Mouse (Mus musculus) neural tube, embryonic 13.5 days (tissue): ENCODE measurements around the gene Dact2. TPM values are rescaled to one million over a fixed set of nuclear protein-coding genes. Genes with fewer than 3 reads are reported as not detected.

Experiments
- ATAC-seq: fragments of 200-750 bp; cut with Nextera tagmentation; 2 replicates; pipeline ENCODE4 v1.8.0; 2017; ENCODE audit warnings: low read depth, mild to moderate bottlenecking, moderate TSS enrichment, moderate library complexity
- H3K27ac ChIP-seq: fragments of 300-500 bp; sonication (generic); replicated peaks from 2 replicates; pipeline ENCODE4 v1.5.1; 2015; ENCODE audit warnings: moderate library complexity, mild to moderate bottlenecking, inconsistent platforms
- H3K27me3 ChIP-seq: fragments of 300-500 bp; sonication (generic); 2 replicates; pipeline ENCODE4 v1.6.1; 2015; ENCODE audit warnings: mild to moderate bottlenecking, inconsistent platforms
- H3K36me3 ChIP-seq: fragments of 300-500 bp; sonication (generic); 2 replicates; pipeline ENCODE4 v1.6.1; 2015; ENCODE audit warnings: mild to moderate bottlenecking, inconsistent platforms
- H3K4me1 ChIP-seq: fragments of 300-500 bp; sonication (generic); replicated peaks from 2 replicates; pipeline ENCODE4 v1.6.1; 2015; ENCODE audit warnings: inconsistent platforms
- H3K4me2 ChIP-seq: fragments of 300-500 bp; sonication (generic); 2 replicates; pipeline ENCODE4 v1.6.1; 2015; ENCODE audit warnings: inconsistent platforms, mild to moderate bottlenecking, moderate library complexity
- H3K4me3 ChIP-seq: fragments of 300-500 bp; sonication (generic); 2 replicates; pipeline ENCODE4 v1.5.1; 2015; ENCODE audit warnings: mild to moderate bottlenecking, inconsistent platforms
- H3K9ac ChIP-seq: fragments of 300-500 bp; sonication (generic); 2 replicates; pipeline ENCODE4 v1.6.1; 2015; ENCODE audit warnings: moderate library complexity, mild to moderate bottlenecking, inconsistent platforms
- H3K9me3 ChIP-seq: fragments of 300-500 bp; sonication (generic); 2 replicates; pipeline ENCODE4 v1.6.1; 2016; ENCODE audit warnings: inconsistent platforms
- WGBS: fragments of 180-500 bp; shearing (Covaris S2); methylation state at CpG from one replicate; pipeline ENCODE4 v1.1.7; 2015; 5-methylcytosine and 5-hydroxymethylcytosine counted together
- polyA plus RNA-seq: library from polyadenylated mRNA; unstranded; fragments of >200 nt; fragmentation: Nextera tagmentation; extraction: Ambion mirVana; gene quantifications from 2 replicates; pipeline ENCODE4 v1.2.1, GENCODE M21; 2015

The Dact2 gene
- polyA plus RNA-seq, 1 experiment from 2014 or later, result 1.2 TPM

- no peaks in the 10 kb centered on the region for H3K36me3 ChIP-seq
- no peak overlapping the region for H3K4me3 ChIP-seq
- H3K9ac ChIP-seq, result no peak overlapping the region
- no peaks in the 10 kb centered on the region for H3K27me3 ChIP-seq
- 0 out of 2 replicates have a peak, but pooled peaks have one; percentile 5 for ATAC-seq
- WGBS, result 56% methylated on average over 3 of the region's 3 CpGs
- peaks cover 12% of the 10 kb centered on the region for H3K4me1 ChIP-seq
- no peaks in the 10 kb centered on the region for H3K9me3 ChIP-seq
- no peak overlapping the region for H3K4me2 ChIP-seq
- H3K27ac ChIP-seq, result no peak overlapping the region
Observed at GRCm38 (mm10) chr17:14232629-14233028, 28.5 kb upstream of the Dact2 start.

GRCm38 (mm10) chr17:14230698-14231430, 26.8 kb upstream of the Dact2 start:
- Histone ChIP-seq H3K9ac (0 out of 2 replicates have a peak overlapping the region, but pooled peaks have one; percentile 34), H3K27me3 (no peaks in the 10 kb centered on the region), H3K9me3 (no peaks in the 10 kb centered on the region), H3K4me2 (no peak overlapping the region), H3K36me3 (no peaks in the 10 kb centered on the region), H3K4me1 (peaks cover 12% of the 10 kb centered on the region), H3K4me3 (no peak overlapping the region), H3K27ac (no peak overlapping the region)
- WGBS, result 16% methylated on average over 13 of the region's 13 CpGs
- 0 out of 2 replicates have a peak, but pooled peaks have one; percentile 29 for ATAC-seq

GRCm38 (mm10) chr17:14228381-14228780, 24.3 kb upstream of the Dact2 start:
- no peaks in the 10 kb centered on the region for H3K36me3 ChIP-seq
- no peak overlapping the region for H3K27ac ChIP-seq
- no peak overlapping the region for H3K4me2 ChIP-seq
- H3K27me3 ChIP-seq, result no peaks in the 10 kb centered on the region
- WGBS, result 83% methylated on average over 4 of the region's 4 CpGs
- peaks cover 12% of the 10 kb centered on the region for H3K4me1 ChIP-seq
- no peak for ATAC-seq
- no peak overlapping the region for H3K4me3 ChIP-seq
- no peaks in the 10 kb centered on the region for H3K9me3 ChIP-seq
- no peak overlapping the region for H3K9ac ChIP-seq

- Histone ChIP-seq H3K27ac (no peak overlapping the region), H3K9ac (no peak overlapping the region), H3K4me3 (no peak overlapping the region), H3K27me3 (no peaks in the 10 kb centered on the region), H3K4me2 (no peak overlapping the region), H3K9me3 (no peaks in the 10 kb centered on the region), H3K4me1 (peaks cover 12% of the 10 kb centered on the region), H3K36me3 (no peaks in the 10 kb centered on the region)
- WGBS, result 49% methylated on average over 6 of the region's 6 CpGs
- no peak for ATAC-seq
Observed at GRCm38 (mm10) chr17:14227601-14228000, 23.5 kb upstream of the Dact2 start.

GRCm38 (mm10) chr17:14226778-14227177, 22.7 kb upstream of the Dact2 start:
- no peaks in the 10 kb centered on the region for H3K36me3 ChIP-seq
- no peak for ATAC-seq
- no peak overlapping the region for H3K27ac ChIP-seq
- H3K9me3 ChIP-seq, result no peaks in the 10 kb centered on the region
- H3K4me3 ChIP-seq, result no peak overlapping the region
- H3K27me3 ChIP-seq, result no peaks in the 10 kb centered on the region
- 40% methylated on average over 4 of the region's 4 CpGs for WGBS
- H3K4me2 ChIP-seq, result no peak overlapping the region
- peaks cover 12% of the 10 kb centered on the region for H3K4me1 ChIP-seq
- H3K9ac ChIP-seq, result no peak overlapping the region

GRCm38 (mm10) chr17:14225982-14226652, 22.0 kb upstream of the Dact2 start:
- no peak for ATAC-seq

GRCm38 (mm10) chr17:14221893-14222615, 17.9 kb upstream of the Dact2 start:
- Histone ChIP-seq H3K4me1 (no peaks in the 10 kb centered on the region), H3K36me3 (no peaks in the 10 kb centered on the region), H3K27me3 (no peaks in the 10 kb centered on the region), H3K9me3 (no peaks in the 10 kb centered on the region), H3K27ac (no peak overlapping the region), H3K4me3 (no peak overlapping the region), H3K4me2 (no peak overlapping the region), H3K9ac (no peak overlapping the region)
- no peak for ATAC-seq
- 39% methylated on average over 10 of the region's 11 CpGs for WGBS

More at GRCm38 (mm10) chr17:14225982-14226652, 22.0 kb upstream of the Dact2 start:
- H3K27me3 ChIP-seq, result no peaks in the 10 kb centered on the region
- H3K27ac ChIP-seq, result no peak overlapping the region
- H3K36me3 ChIP-seq, result no peaks in the 10 kb centered on the region
- no peak overlapping the region for H3K4me3 ChIP-seq
- no peaks in the 10 kb centered on the region for H3K9me3 ChIP-seq
- peaks cover 7% of the 10 kb centered on the region for H3K4me1 ChIP-seq
- H3K9ac ChIP-seq, result no peak overlapping the region
- 80% methylated on average over 9 of the region's 9 CpGs for WGBS
- H3K4me2 ChIP-seq, result no peak overlapping the region

GRCm38 (mm10) chr17:14220606-14221202, 16.6 kb upstream of the Dact2 start:
- ATAC-seq, result 0 out of 2 replicates have a peak, but pooled peaks have one; percentile 48
- 57% methylated on average over 7 of the region's 7 CpGs for WGBS

GRCm38 (mm10) chr17:14213976-14214529, 9.9 kb upstream of the Dact2 start:
- Histone ChIP-seq H3K27ac (no peak overlapping the region), H3K9me3 (no peaks in the 10 kb centered on the region), H3K4me3 (no peak overlapping the region), H3K4me2 (no peak overlapping the region), H3K4me1 (peaks cover 5% of the 10 kb centered on the region), H3K9ac (no peak overlapping the region), H3K27me3 (no peaks in the 10 kb centered on the region), H3K36me3 (no peaks in the 10 kb centered on the region)
- ATAC-seq, result no peak
- 64% methylated on average over 3 of the region's 3 CpGs for WGBS

More at GRCm38 (mm10) chr17:14220606-14221202, 16.6 kb upstream of the Dact2 start:
- Histone ChIP-seq H3K27ac (no peak overlapping the region), H3K4me1 (no peaks in the 10 kb centered on the region; the same call in 1 of the 2 replicates), H3K36me3 (no peaks in the 10 kb centered on the region), H3K4me3 (no peak overlapping the region), H3K4me2 (no peak overlapping the region), H3K27me3 (no peaks in the 10 kb centered on the region), H3K9me3 (no peaks in the 10 kb centered on the region), H3K9ac (no peak overlapping the region)

GRCm38 (mm10) chr17:14212796-14213195, 8.7 kb upstream of the Dact2 start:
- WGBS, result 70% methylated on average over 7 of the region's 7 CpGs
- ATAC-seq, result no peak

GRCm38 (mm10) chr17:14207093-14207561, 3.0 kb upstream of the Dact2 start:
- WGBS, result 24% methylated on average over 5 of the region's 5 CpGs
- H3K4me3 ChIP-seq, result no peak overlapping the region
- no peak overlapping the region for H3K4me2 ChIP-seq
- H3K9ac ChIP-seq, result no peak overlapping the region
- ATAC-seq, result no peak
- 0 out of 2 replicates have a peak overlapping the region, but pooled peaks have one; percentile 38 for H3K27ac ChIP-seq
- H3K36me3 ChIP-seq, result no peaks in the 10 kb centered on the region
- H3K9me3 ChIP-seq, result no peaks in the 10 kb centered on the region
- H3K27me3 ChIP-seq, result peaks cover 50% of the 10 kb centered on the region
- peaks cover 38% of the 10 kb centered on the region for H3K4me1 ChIP-seq

More at GRCm38 (mm10) chr17:14212796-14213195, 8.7 kb upstream of the Dact2 start:
- Histone ChIP-seq H3K27me3 (peaks cover 1% of the 10 kb centered on the region; the same call in 1 of the 2 replicates), H3K27ac (no peak overlapping the region), H3K4me3 (no peak overlapping the region), H3K9ac (no peak overlapping the region), H3K9me3 (no peaks in the 10 kb centered on the region), H3K4me2 (no peak overlapping the region), H3K4me1 (peaks cover 7% of the 10 kb centered on the region), H3K36me3 (no peaks in the 10 kb centered on the region)
